Mouse (Mus musculus): ENCODE data around the gene 1520401A03Rik.

1520401A03Rik gene

GRCm38 (mm10) chr17:23742941-23743340 lies 20.4 kb upstream of the 1520401A03Rik start:
- DNase-seq (ENCODE audit: low spot score), result no peak

GRCm38 (mm10) chr17:23742210-23742793 lies 19.7 kb upstream of the 1520401A03Rik start:
- no peak for DNase-seq (ENCODE audit: low spot score)

DNA sequence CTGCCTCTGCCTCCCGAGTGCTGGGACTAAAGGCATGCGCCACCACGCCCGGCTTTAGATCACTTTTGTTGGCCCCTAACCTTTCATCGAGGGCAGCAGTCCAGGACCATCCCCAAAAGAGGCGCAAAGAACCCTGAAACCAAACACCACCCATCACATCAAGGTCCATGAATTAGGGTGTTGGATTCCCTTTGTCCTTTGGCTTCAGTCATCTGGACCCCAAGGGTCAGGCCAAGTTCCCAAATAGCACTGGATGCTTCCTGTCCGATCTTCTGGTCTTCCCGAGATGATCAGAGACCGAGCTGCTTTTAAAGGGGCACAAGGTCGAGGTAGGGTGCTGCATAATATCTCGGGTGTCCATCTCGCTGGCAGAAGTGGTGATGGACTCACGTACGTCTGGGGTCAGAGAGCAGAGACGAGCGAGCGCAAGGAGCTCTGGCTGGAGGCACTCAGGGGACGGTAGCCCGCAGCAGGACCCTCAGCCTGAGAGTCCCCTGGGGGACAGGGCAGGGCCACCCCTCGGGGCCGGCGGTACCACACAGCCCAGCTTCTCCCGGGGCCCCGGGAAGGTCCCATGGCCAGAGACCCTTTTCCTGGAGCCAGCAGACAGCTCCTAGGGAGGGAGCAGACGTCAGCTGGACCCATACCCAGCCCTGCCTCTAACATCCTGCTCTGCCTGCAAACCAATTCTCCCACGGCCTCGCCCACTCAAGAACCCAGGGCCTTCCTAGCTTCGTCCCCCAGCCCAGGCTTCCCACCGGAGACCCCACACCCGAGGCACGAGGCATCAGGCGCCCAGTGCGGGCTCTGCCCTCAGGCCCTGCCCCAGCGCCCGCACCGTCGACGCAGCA lies 19.0 kb upstream of the 1520401A03Rik start:
- no peak for DNase-seq (ENCODE audit: low spot score)

GRCm38 (mm10) chr17:23740598-23741021 lies 18.0 kb upstream of the 1520401A03Rik start, which contains the start of gene Paqr4:
Paqr4 (minus strand) TSS chr17:23740867.
- peak; percentile 39 for DNase-seq (ENCODE audit: low spot score)

DNA sequence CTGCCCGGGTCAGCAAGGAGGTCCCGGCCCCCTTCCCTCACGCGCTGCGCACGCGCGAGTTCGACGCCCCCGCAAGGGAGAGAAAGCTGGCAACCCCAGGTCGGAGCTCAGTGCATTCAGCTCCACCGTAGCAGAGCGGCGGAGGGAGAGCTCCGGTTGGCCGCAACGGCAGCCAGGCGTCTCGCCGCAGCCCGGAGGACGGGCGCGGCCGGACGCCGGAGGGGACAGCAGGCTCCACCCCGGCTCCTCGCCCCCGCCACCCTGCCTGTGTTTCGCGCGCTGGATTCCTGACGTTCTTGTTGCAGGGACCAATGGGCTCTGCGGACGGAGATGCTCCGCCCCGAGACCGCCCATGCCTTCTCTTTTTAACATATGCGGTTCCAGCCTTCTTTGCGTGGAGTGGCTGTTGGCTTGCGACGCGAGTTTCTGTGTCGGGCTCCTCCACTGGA lies 17.6 kb upstream of the 1520401A03Rik start:
- DNase-seq (ENCODE audit: low spot score), result peak; percentile 92

GRCm38 (mm10) chr17:23739202-23740135 lies 16.9 kb upstream of the 1520401A03Rik start:
- DNase-seq (ENCODE audit: low spot score), result peak; percentile 39

- no peak for DNase-seq (ENCODE audit: low spot score)
Measured at GRCm38 (mm10) chr17:23738836-23739201, 16.2 kb upstream of the 1520401A03Rik start.

DNA sequence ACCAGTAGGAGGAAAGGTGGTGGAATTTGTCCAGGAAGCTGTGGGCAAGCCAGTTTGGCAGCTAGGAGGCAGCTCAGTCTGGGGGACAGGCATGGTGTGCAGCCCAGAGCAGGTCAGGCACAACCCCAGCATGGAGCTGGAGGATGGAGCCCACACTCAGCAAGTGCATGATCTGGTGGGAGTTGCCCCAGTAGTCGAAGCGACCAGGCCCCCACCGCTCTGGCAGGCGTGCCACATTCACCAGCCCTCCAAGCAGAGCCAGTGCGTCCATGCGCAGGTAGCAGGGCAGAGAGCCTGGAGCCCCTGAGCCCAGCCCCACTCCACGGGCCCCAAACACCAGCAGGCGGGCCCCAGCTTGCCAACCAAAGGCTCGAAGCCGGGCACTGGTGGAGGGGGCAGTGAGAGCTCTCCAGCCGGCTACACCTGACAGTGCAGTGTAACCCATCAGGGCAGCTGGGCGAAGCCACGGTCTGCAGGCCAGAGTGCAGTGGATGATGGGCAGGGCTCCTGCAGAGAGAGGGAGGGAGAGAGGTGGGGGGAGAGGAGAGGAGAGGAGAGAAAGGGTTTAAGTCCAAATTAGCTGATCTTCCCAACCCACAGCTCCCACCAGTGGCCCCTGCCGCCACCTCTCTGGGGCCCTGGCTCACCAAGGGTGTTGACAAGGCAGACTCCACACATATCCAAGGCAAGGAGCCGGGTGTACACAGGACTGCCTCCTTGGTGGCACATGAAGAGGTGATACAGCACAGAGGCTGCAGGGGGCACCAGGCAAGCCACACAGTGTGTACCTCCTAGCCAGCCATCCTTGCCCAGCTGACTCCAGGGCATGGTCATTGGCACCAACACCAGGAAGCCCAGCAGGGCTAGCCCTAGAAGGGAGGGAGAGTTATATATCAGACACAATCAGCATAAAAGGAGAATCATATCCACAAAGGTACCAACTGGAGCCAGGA lies 15.2 kb upstream of the 1520401A03Rik start:
- peak; percentile 42 for DNase-seq (ENCODE audit: low spot score)

DNA sequence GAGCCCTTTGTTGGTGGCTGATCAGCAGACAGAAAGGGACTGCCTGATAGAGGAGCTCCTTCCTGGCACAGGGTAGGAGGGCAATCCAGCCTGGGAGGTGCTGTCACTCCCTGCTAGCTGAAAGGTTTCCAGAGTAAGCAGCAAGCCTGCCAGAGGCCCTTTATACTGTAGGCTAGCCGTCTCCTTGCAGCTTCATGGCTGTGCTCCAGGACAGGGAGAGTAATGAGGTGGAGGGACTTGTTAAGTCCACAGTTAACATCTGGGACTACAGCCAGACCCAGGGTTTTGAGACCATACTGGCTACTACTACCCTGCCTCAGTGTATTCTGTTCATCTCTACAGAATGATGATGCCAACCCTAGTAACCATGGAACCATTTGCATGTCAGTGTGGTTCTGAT lies 11.8 kb upstream of the 1520401A03Rik start:
- no peak for DNase-seq (ENCODE audit: low spot score)

DNA sequence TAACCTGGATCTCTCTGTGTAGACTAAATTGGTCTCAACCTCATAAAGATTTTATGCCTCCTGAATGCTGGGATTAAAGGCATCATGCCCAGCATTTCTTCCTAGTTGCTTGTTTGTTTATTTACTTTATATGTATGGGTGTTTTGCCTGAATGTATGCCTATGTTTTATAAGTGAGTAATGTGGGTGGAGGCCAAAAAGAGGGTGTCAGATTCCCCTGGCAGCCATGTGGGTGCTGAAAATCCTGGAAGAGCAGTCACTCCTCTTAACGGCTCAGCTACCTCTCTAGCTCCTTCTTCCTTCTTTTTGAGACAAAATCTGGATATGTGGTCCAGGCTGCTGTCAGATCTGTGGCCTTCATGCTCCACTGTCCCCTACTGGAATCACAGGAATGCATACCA lies 7.9 kb upstream of the 1520401A03Rik start:
- no peak for DNase-seq (ENCODE audit: low spot score)

DNA sequence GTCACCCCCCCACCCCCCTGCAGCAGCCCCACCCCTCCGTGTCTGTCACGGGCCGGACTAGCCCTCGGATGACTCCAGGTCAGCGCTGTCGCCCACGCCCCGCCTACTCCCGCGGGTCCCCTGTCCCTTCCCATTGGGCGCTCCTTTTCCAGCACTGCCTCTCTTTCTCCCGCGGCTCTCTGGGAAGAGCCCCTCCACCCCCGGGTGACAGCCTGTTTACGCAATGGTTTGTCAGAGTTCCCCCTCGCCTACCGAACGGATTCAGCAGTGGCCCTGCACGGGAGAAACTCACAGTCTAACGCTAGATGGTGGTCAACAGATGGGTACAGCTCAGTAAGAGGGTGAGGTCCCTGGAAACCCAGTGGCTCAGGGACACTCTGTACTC lies 4.2 kb upstream of the 1520401A03Rik start:
- peak; percentile 91 for DNase-seq (ENCODE audit: low spot score)

GRCm38 (mm10) chr17:23725999-23726757 lies 3.6 kb upstream of the 1520401A03Rik start, which contains the start of gene Pkmyt1:
Pkmyt1 (plus strand) TSS chr17:23726336.
- DNase-seq (ENCODE audit: low spot score), result peak; percentile 97

GRCm38 (mm10) chr17:23725477-23725876 lies 2.9 kb upstream of the 1520401A03Rik start:
- DNase-seq (ENCODE audit: low spot score), result peak; percentile 31

- DNase-seq (ENCODE audit: low spot score), result no peak
Measured at GRCm38 (mm10) chr17:23721886-23722285, 697 bp downstream of the 1520401A03Rik start.

- no peak for DNase-seq (ENCODE audit: low spot score)
Measured at GRCm38 (mm10) chr17:23719455-23719854, 3.1 kb downstream of the 1520401A03Rik start.

- no peak for DNase-seq (ENCODE audit: low spot score)
Measured at GRCm38 (mm10) chr17:23717003-23717402, 5.6 kb downstream of the 1520401A03Rik start.

DNA sequence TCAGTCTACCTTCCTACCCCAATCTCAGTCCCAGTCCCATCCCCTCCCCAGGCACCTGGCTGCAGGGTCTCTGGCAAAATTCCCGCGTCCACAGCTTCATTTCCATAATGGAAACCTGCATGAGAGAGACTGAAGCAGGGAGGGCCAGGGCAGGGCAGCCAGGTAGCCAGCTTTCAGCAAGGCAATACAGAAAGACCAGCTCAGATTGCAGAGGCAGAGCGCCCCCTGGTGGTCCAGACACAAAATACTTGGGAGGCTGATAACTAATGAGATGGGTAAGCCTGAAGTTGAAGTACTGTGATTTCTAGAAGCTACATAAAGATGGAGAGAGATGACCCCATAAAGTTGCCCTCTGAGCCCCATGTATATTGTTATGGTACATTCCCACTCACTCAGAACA lies 16.4 kb downstream of the 1520401A03Rik start:
- DNase-seq (ENCODE audit: low spot score), result peak; percentile 86

DNA sequence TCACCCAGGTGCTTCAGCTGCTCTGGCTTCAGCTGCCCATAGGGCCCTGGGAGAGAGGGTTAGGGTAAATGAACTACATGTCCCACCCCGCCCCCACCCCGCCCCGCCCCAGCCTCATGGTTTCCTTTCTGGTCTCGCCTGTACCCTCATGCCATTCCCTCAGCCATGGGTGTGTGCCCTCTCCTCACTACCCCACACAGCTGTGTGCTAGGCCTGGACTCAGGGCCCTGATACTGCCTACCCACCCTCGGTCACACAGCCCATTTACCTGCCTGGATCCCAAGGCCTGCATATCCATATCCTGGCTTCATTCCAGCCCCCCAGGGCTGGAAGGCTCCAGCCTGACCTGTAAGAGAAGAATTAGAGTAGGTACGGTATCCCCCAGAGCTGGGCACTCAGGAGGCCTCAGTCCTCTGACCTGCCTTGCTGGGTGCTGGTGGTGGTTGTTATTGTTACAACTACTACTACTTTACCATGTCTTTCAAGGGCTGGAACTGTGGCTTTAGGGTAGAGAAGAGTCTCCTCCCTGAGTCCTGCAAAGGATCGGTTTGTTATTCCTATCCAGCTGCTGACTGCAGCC lies 17.0 kb downstream of the 1520401A03Rik start:
- DNase-seq (ENCODE audit: low spot score), result no peak

GRCm38 (mm10) chr17:23704741-23705140 lies 17.8 kb downstream of the 1520401A03Rik start:
- peak; percentile 86 for DNase-seq (ENCODE audit: low spot score)

DNA sequence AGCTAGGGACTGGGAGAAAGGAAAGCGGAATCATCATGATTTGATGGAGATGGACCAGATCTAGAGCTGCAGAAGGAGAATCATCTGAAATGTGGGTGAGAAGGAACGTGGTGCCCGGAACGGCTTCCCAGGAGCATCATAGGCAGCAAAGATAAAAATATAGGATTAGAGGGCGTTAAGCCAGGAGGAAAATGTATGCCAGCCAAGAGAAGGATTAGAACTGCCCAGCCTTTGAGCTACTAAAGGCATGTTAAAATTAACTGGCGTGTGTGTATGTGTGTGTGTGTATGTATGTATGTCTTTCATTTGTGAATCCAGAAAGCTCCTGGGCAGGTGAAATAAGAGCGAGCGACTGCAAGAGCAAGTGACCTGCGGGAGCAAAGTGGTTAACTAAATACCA lies 19.3 kb downstream of the 1520401A03Rik start:
- no peak for DNase-seq (ENCODE audit: low spot score)
